Mouse (Mus musculus): ENCODE results near the gene Gm9745.
"Not testable (repeated sequence)": the region's sequence is repeated elsewhere in the genome, so short reads cannot be mapped to it uniquely, and the experiment has no call there.

GRCm38 (mm10) chr13:8955127-8955526, 7.1 kb upstream of the Gm9745 start:
- not testable (repeated sequence) for TF ChIP-seq CTCF (IDR thresholded peaks at IDR 0.05; ENCODE audit: low read depth, low read length); POLR2A (IDR thresholded peaks at IDR 0.05; ENCODE audit: borderline replicate concordance, low read depth, low read length)
